ENCODE assay signal across 12 mouse cellular contexts in genomic region chr10:63125343-63125742, GRCm38 (mm10). TPM values are rescaled to one million over a fixed set of nuclear protein-coding genes. Genes with fewer than 3 reads are reported as not detected.
DNase-seq lines count a peak whose midpoint lies in the region; ATAC-seq and TF ChIP-seq lines count a peak whose summit lies in the region.
"Had no signal": no experiment of that assay in that cellular context is flagged by ENCODE, and none has a peak within 500 bp of the region (broad histone marks: within the 10 kb centered on the region; RNA-seq: fewer than 3 reads in every experiment).

No protein-coding gene starts in this region.

- TF ChIP-seq EP300 in heart, postnatal 0 days (IDR thresholded peaks at IDR 0.05; ENCODE audit: low read depth): no peak

- no peaks in the 10 kb centered on the region for H3K4me1 ChIP-seq in heart, postnatal 0 days (ENCODE audit: control insufficient read depth, insufficient read depth)
- H3K4me1 ChIP-seq in midbrain, embryonic 10.5 days: no peaks in the 10 kb centered on the region
- H3K4me1 ChIP-seq in midbrain, embryonic 16.5 days (ENCODE audit: control insufficient read depth, insufficient read depth, low read length): no peaks in the 10 kb centered on the region
- H3K4me1 ChIP-seq: neural tube, embryonic 12.5 days had no signal

- H3K4me3 ChIP-seq in heart, postnatal 0 days (ENCODE audit: low read depth, low read length): no peak overlapping the region
- no peak overlapping the region for H3K4me3 ChIP-seq in midbrain, embryonic 10.5 days
- no peak overlapping the region for H3K4me3 ChIP-seq in midbrain, embryonic 16.5 days (ENCODE audit: low read depth, low read length)
- H3K4me3 ChIP-seq: neural tube, embryonic 12.5 days had no signal

- no peak for DNase-seq in heart, postnatal 0 days (ENCODE audit: low spot score)
- no peak for DNase-seq in heart, adult 8-10 months (ENCODE audit: low spot score)
- peak; percentile 24 for DNase-seq in midbrain, embryonic 10.5 days (ENCODE audit: low spot score)
- peak; percentile 48 for DNase-seq in WW6 (ENCODE audit: low read depth, low spot score)
- DNase-seq in c-Kit-positive CD71-positive TER-119-positive erythroid progenitor cells, embryonic 14.5 days (ENCODE audit: low spot score): no peak
- no peak for DNase-seq in spleen, postnatal 4 days (ENCODE audit: low spot score in 2 of 2)
- DNase-seq: cerebellum, adult 9-11 months; heart, postnatal 36 days had no signal

- H3K27ac ChIP-seq in heart, postnatal 0 days (ENCODE audit: low read depth): no peak overlapping the region
- H3K27ac ChIP-seq in midbrain, embryonic 10.5 days (replicated peaks): no peak overlapping the region
- no peak overlapping the region for H3K27ac ChIP-seq in midbrain, embryonic 16.5 days (ENCODE audit: low read length)
- H3K27ac ChIP-seq: neural tube, embryonic 12.5 days had no signal

- H3K9ac ChIP-seq in heart, postnatal 0 days (replicated peaks; ENCODE audit: low read depth, low read length): no peak overlapping the region
- no peak overlapping the region for H3K9ac ChIP-seq in midbrain, embryonic 16.5 days (ENCODE audit: low read depth, low read length)
- H3K9ac ChIP-seq: neural tube, embryonic 12.5 days had no signal

- no peaks in the 10 kb centered on the region for H3K27me3 ChIP-seq in heart, postnatal 0 days (ENCODE audit: control insufficient read depth, insufficient read depth, low read length)
- no peaks in the 10 kb centered on the region for H3K27me3 ChIP-seq in midbrain, embryonic 10.5 days (ENCODE audit: low read depth, poor library complexity, severe bottlenecking)
- no peaks in the 10 kb centered on the region for H3K27me3 ChIP-seq in midbrain, embryonic 16.5 days (ENCODE audit: control insufficient read depth, insufficient read depth, low read depth, low read length)
- H3K27me3 ChIP-seq: neural tube, embryonic 12.5 days had no signal

- ATAC-seq in heart, postnatal 0 days (ENCODE audit: insufficient read depth, low read depth): no peak
- ATAC-seq in midbrain, embryonic 16.5 days: no peak
- ATAC-seq in granulocyte monocyte progenitor cell, adult 5-6 weeks (replicated peaks; ENCODE audit: poor library complexity, severe bottlenecking): peak; percentile 33; the same call in 1 of the 2 replicates

- H3K36me3 ChIP-seq in heart, postnatal 0 days (replicated peaks; ENCODE audit: control insufficient read depth, insufficient read depth, low read length): peaks cover 40% of the 10 kb centered on the region
- H3K36me3 ChIP-seq in midbrain, embryonic 10.5 days: no peaks in the 10 kb centered on the region
- H3K36me3 ChIP-seq in midbrain, embryonic 16.5 days (ENCODE audit: control insufficient read depth, insufficient read depth, low read length): no peaks in the 10 kb centered on the region
- H3K36me3 ChIP-seq: neural tube, embryonic 12.5 days had no signal

- H3K9me3 ChIP-seq in heart, postnatal 0 days (replicated peaks; ENCODE audit: control insufficient read depth, low read length): no peaks in the 10 kb centered on the region
- H3K9me3 ChIP-seq in midbrain, embryonic 10.5 days (replicated peaks): no peaks in the 10 kb centered on the region
- H3K9me3 ChIP-seq in midbrain, embryonic 16.5 days (replicated peaks; ENCODE audit: control insufficient read depth, low read length, poor library complexity, severe bottlenecking): no peaks in the 10 kb centered on the region
- H3K9me3 ChIP-seq: neural tube, embryonic 12.5 days had no signal

- TF ChIP-seq CTCF in heart, postnatal 0 days (IDR thresholded peaks at IDR 0.05; ENCODE audit: low read depth): peak; percentile 14; the same call in 1 of the 2 replicates

- H3K4me2 ChIP-seq in heart, postnatal 0 days (ENCODE audit: low read depth, low read length): no peak overlapping the region
- H3K4me2 ChIP-seq in midbrain, embryonic 16.5 days (ENCODE audit: low read length): no peak overlapping the region
- H3K4me2 ChIP-seq: neural tube, embryonic 12.5 days had no signal

- WGBS in heart, postnatal 0 days: 53% methylated on average over 11 of the region's 11 CpGs
- WGBS in midbrain, embryonic 10.5 days: 31% methylated on average over 11 of the region's 11 CpGs
- WGBS in midbrain, embryonic 16.5 days: 28% methylated on average over 11 of the region's 11 CpGs

RNA-seq across cellular contexts. Expression of gene Atoh7, which starts 25.9 kb away (rescaled TPM):
- not detected in 2 replicates for total RNA-seq in heart, postnatal 0 days (2014; rRNA removed; ENCODE audit: low replicate concordance)
- not detected in 2 replicates for polyA plus RNA-seq in heart, postnatal 0 days (2015; fragmentation: Nextera tagmentation; extraction: Ambion mirVana)
- total RNA-seq in heart, adult 8-10 months (2022): not detected
- 0.25 and 1.1 TPM in 2 replicates for polyA plus RNA-seq in midbrain, embryonic 10.5 days (2016; fragmentation: Nextera tagmentation; extraction: Ambion mirVana)
- polyA plus RNA-seq in midbrain, embryonic 16.5 days (2015; fragmentation: Nextera tagmentation; extraction: Ambion mirVana): 2.3 and 2.6 TPM in 2 replicates
- total RNA-seq in granulocyte monocyte progenitor cell, adult 5-6 weeks (2014; fragmentation: Nextera tagmentation): not detected in 2 replicates
- total RNA-seq in granulocyte monocyte progenitor cell, adult 5-6 weeks (2017): not detected in 2 replicates
- total RNA-seq: heart, postnatal 36 days had no signal
- polyA plus RNA-seq: lung, embryonic 16.5 days had no signal

Comparison
In these comparisons a context has a peak if more than half of its experiments do, and no peak if none do; other contexts are left out.
1. DNase-seq: peak in midbrain, embryonic 10.5 days (single experiment) and WW6 (single experiment); none in heart, postnatal 0 days (single experiment), heart, adult 8-10 months (single experiment), c-Kit-positive CD71-positive TER-119-positive erythroid progenitor cells, embryonic 14.5 days (single experiment) and spleen, postnatal 4 days (0 of 2).